Mouse (Mus musculus): Measurements from ENCODE around the gene Gm45261.
A peak's percentile ranks its signal among the peaks of the same experiment; 100 is the strongest.

Gm45261 gene

DNA sequence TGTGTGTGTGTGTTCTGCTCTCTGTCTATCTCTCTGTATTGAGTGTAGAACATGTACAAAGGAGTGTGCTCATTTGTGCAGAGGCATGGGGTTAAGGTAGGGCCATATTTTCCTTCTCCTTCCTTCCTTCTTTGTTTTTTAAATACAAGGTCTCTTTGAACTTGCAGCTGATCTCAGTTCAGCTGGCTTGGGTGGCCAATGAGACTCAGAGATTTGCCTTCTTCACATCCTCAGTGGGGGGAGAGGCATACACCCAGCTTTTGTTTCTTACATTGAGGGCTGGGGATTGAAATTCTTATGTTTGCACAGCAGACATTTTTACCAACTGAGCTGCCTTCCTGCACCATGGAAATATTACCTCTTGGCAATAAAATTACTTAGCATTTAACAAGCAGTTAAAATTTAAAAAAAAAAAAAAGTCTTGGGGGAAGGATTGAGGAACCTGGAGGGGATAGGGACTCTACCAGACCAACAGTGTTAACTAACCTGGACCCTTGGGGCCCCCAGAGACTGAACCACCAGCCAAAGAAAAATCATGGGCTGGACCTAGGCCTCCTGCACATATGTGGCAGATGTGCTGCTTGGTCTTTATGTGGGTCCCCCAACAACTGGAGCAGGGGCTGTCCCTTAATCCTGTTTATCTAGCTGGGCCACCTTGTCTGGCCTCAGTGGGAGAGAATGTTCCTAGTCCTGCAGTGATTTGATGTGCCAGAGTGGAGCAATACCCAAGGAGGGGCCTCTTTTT lies 50.8 kb downstream of the Gm45261 start:
- DNase-seq (ENCODE audit: low spot score) = no peak

DNA sequence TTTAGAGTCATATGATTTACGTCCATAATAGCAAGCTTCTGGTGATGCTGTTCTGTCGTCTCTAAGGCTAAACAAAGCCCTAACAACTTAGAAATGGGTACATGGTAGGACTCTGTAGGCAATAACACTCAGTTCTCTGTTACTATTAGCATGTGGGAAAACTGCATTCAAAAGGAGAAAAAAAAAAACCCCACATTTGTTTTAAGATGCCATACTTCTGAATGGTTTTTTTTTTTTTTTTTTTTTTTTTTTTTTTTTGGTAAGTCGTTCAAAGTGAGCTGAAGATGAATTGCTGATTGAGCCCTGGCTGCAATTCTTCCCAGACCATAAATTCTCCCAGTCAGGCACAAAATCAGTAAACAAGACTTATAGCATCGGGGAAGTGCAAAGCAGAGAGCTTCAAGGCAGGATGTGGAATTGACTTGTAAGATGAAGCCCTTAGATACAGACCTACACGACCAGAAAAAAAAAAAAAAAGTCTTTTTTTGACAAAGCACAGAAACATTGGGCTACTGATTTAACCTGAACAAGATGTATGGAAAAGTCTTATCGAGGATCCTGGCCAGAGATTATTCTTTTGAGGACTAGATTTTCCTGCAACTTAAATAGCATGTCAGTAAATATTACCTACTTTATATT lies 51.7 kb downstream of the Gm45261 start:
- DNase-seq (ENCODE audit: low spot score) = no peak

GRCm38 (mm10) chr1:80408586-80408985 lies 52.7 kb downstream of the Gm45261 start:
- DNase-seq (ENCODE audit: low spot score) = peak; percentile 64

- no peak for DNase-seq (ENCODE audit: low spot score)
Observed at GRCm38 (mm10) chr1:80404196-80404595, 57.1 kb downstream of the Gm45261 start.

DNA sequence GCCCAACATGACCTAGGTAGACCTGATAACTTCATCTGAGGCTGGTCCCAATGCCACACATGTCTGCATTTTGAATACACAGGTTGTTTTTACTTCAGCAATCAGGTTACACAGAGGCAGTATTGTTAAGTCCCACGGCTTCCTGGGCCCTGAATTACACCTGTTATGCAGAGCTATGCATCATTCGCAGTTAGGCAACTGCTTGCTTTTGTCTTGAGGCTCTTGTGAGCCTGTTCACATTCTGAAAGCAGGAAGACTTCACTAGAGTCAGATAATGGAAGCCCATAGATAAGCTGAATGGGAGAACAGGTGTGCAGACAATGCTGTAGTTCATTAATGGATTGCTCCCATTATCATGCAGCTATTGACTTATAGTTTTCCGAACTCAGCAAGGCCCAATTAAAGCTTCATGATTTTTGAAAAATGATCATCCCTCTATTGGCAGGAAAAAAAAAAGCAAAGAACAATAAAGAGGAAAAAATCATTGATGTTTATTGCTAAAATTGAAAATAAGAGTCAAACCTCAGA lies 57.8 kb downstream of the Gm45261 start:
- DNase-seq (ENCODE audit: low spot score) = no peak

DNA sequence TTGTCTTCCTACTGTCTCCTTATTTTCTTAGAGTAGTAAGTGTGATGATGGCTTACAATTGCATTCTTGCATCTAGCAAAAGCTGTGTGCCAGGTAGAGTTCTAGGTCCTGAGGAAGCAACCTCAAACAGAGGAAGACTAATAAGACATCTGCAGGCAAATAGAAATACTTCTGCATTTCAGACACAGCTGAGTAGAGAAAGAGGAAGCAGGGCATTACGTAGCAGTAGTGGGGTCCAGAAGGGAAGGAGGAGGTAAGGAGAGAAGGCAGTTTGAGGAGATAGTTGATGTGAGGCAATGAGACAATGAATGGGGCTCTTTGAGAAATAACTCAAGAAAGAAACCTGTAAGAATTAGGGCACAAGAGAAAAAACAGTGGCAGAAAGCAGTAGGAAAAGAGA lies 59.3 kb downstream of the Gm45261 start:
- DNase-seq (ENCODE audit: low spot score) = no peak
